Mouse (Mus musculus): Measurements from ENCODE around the gene Usp3. TPM values are rescaled to one million over a fixed set of nuclear protein-coding genes. Genes with fewer than 3 reads are reported as not detected.
A peak's percentile ranks its signal among the peaks of the same experiment; 100 is the strongest.

Gene Usp3
- 45.0 and 47.6 TPM in 2 replicates for polyA plus RNA-seq (2014; fragmentation: Nextera tagmentation; extraction: Ambion mirVana)

GRCm38 (mm10) chr9:66592708-66593612 lies at the start of gene Usp3:
TSS of gene Usp3 (minus strand) at chr9:66593142.
- Histone ChIP-seq H3K27me3 (ENCODE audit: control insufficient read depth, insufficient read depth, low read length) (no peaks in the 10 kb centered on the region), H3K4me1 (ENCODE audit: control insufficient read depth, insufficient read depth, low read length) (peaks cover 23% of the 10 kb centered on the region), H3K9me3 (replicated peaks; ENCODE audit: control insufficient read depth, low read length) (no peaks in the 10 kb centered on the region), H3K4me2 (peak within 1 kb of the TSS; percentile 69), H3K36me3 (ENCODE audit: control insufficient read depth, insufficient read depth, low read length) (no peaks in the 10 kb centered on the region), H3K4me3 (ENCODE audit: low read depth, low read length) (peak within 1 kb of the TSS; percentile 97), H3K9ac (ENCODE audit: low read depth, low read length) (peak within 1 kb of the TSS; percentile 99), H3K27ac (ENCODE audit: low read depth, low read length) (peak within 1 kb of the TSS; percentile 96)
- WGBS (ENCODE audit: insufficient replicate concordance): under 1% methylated on average over 72 of the region's 73 CpGs
- peak; percentile 91 for ATAC-seq (replicated peaks; ENCODE audit: insufficient number of reproducible peaks, low FRiP score, low TSS enrichment)

GRCm38 (mm10) chr9:66640491-66640890 lies 47.5 kb upstream of the Usp3 start:
- no peaks in the 10 kb centered on the region for H3K4me1 ChIP-seq (ENCODE audit: control insufficient read depth, insufficient read depth, low read length)
- H3K9me3 ChIP-seq (replicated peaks; ENCODE audit: control insufficient read depth, low read length): no peaks in the 10 kb centered on the region
- H3K4me2 ChIP-seq: no peak overlapping the region
- no peak for ATAC-seq (replicated peaks; ENCODE audit: insufficient number of reproducible peaks, low FRiP score, low TSS enrichment)
- WGBS (ENCODE audit: insufficient replicate concordance): 77% methylated on average over 7 of the region's 7 CpGs
- no peaks in the 10 kb centered on the region for H3K27me3 ChIP-seq (ENCODE audit: control insufficient read depth, insufficient read depth, low read length)
- no peak overlapping the region for H3K27ac ChIP-seq (ENCODE audit: low read depth, low read length)
- H3K36me3 ChIP-seq (ENCODE audit: control insufficient read depth, insufficient read depth, low read length): no peaks in the 10 kb centered on the region
- H3K4me3 ChIP-seq (ENCODE audit: low read depth, low read length): no peak overlapping the region
- H3K9ac ChIP-seq (ENCODE audit: low read depth, low read length): no peak overlapping the region

- no peak overlapping the region for H3K4me3 ChIP-seq (ENCODE audit: low read depth, low read length)
- H3K9ac ChIP-seq (ENCODE audit: low read depth, low read length): no peak overlapping the region
- WGBS (ENCODE audit: insufficient replicate concordance): 94% methylated on average over 2 of the region's 2 CpGs
- no peaks in the 10 kb centered on the region for H3K36me3 ChIP-seq (ENCODE audit: control insufficient read depth, insufficient read depth, low read length)
- ATAC-seq (replicated peaks; ENCODE audit: insufficient number of reproducible peaks, low FRiP score, low TSS enrichment): no peak
- H3K4me2 ChIP-seq: no peak overlapping the region
- H3K4me1 ChIP-seq (ENCODE audit: control insufficient read depth, insufficient read depth, low read length): no peaks in the 10 kb centered on the region
- H3K27me3 ChIP-seq (ENCODE audit: control insufficient read depth, insufficient read depth, low read length): no peaks in the 10 kb centered on the region
- no peak overlapping the region for H3K27ac ChIP-seq (ENCODE audit: low read depth, low read length)
- H3K9me3 ChIP-seq (replicated peaks; ENCODE audit: control insufficient read depth, low read length): no peaks in the 10 kb centered on the region
These were observed 46.7 kb upstream of the Usp3 start for GRCm38 (mm10) chr9:66639626-66640025.

- no peak for ATAC-seq (replicated peaks; ENCODE audit: insufficient number of reproducible peaks, low FRiP score, low TSS enrichment)
- no peaks in the 10 kb centered on the region for H3K9me3 ChIP-seq (replicated peaks; ENCODE audit: control insufficient read depth, low read length)
- H3K27me3 ChIP-seq (ENCODE audit: control insufficient read depth, insufficient read depth, low read length): no peaks in the 10 kb centered on the region
- no peak overlapping the region for H3K27ac ChIP-seq (ENCODE audit: low read depth, low read length)
- no peak overlapping the region for H3K4me3 ChIP-seq (ENCODE audit: low read depth, low read length)
- no peak overlapping the region for H3K4me2 ChIP-seq
- no peaks in the 10 kb centered on the region for H3K36me3 ChIP-seq (ENCODE audit: control insufficient read depth, insufficient read depth, low read length)
- WGBS (ENCODE audit: insufficient replicate concordance): 100% methylated on average over 1 of the region's 1 CpGs
- no peak overlapping the region for H3K9ac ChIP-seq (ENCODE audit: low read depth, low read length)
- peaks cover 3% of the 10 kb centered on the region; the same call in 1 of the 2 replicates for H3K4me1 ChIP-seq (ENCODE audit: control insufficient read depth, insufficient read depth, low read length)
These were observed 39.5 kb upstream of the Usp3 start for GRCm38 (mm10) chr9:66632441-66632840.

DNA sequence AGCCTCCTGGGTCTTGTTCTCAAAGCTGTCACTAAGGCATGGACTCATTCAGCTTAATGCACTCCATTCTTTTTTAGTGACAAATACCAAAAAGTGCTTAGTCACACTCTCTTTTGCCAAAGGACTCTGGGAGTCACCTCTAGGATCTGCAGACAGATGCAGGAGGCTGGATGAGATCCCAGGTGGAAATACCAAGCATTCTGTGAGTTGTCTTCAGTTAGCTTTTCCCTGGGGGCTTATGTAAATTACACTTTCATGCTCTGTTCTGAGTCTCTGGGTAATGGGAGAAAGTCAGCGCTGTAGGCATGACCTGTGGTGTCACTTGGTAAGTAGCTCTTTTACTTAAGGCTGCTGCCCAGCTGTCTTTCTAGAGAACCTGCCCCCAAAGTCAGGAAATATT lies 38.0 kb upstream of the Usp3 start:
- Histone ChIP-seq H3K9ac (ENCODE audit: low read depth, low read length) (no peak overlapping the region), H3K27ac (ENCODE audit: low read depth, low read length) (no peak overlapping the region)
- no peak for ATAC-seq (replicated peaks; ENCODE audit: insufficient number of reproducible peaks, low FRiP score, low TSS enrichment)

DNA sequence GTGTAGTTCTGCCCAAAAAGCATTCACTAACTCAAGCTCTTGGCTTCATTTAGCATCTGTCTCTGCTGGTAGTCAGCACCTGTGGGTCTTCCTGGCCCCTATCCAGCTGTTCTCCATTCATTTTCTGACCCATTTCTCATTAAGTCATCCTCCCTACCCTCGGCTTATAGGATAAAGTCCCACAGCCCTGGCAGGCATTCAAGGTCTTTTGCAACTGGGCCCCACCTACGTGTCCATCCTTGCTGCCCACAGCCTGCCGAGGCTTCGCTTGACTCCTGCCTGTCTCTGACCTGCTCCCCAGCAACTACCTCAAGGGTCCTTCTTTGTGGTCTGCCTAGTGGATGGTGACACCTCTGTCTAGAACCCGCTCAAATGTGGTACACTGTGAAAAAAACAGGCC lies 33.7 kb upstream of the Usp3 start:
- no peaks in the 10 kb centered on the region for H3K27me3 ChIP-seq (ENCODE audit: control insufficient read depth, insufficient read depth, low read length)
- no peak overlapping the region for H3K27ac ChIP-seq (ENCODE audit: low read depth, low read length)
- no peaks in the 10 kb centered on the region for H3K36me3 ChIP-seq (ENCODE audit: control insufficient read depth, insufficient read depth, low read length)
- no peaks in the 10 kb centered on the region; the same call in 1 of the 2 replicates for H3K4me1 ChIP-seq (ENCODE audit: control insufficient read depth, insufficient read depth, low read length)
- no peaks in the 10 kb centered on the region for H3K9me3 ChIP-seq (replicated peaks; ENCODE audit: control insufficient read depth, low read length)
- H3K4me2 ChIP-seq: no peak overlapping the region
- ATAC-seq (replicated peaks; ENCODE audit: insufficient number of reproducible peaks, low FRiP score, low TSS enrichment): no peak
- no peak overlapping the region for H3K4me3 ChIP-seq (ENCODE audit: low read depth, low read length)
- WGBS (ENCODE audit: insufficient replicate concordance): 77% methylated on average over 5 of the region's 5 CpGs
- H3K9ac ChIP-seq (ENCODE audit: low read depth, low read length): no peak overlapping the region

More for the DNA sequence above, 38.0 kb upstream of the Usp3 start:
- H3K27me3 ChIP-seq (ENCODE audit: control insufficient read depth, insufficient read depth, low read length): no peaks in the 10 kb centered on the region
- 21% methylated on average over 1 of the region's 1 CpGs for WGBS (ENCODE audit: insufficient replicate concordance)
- peaks cover 3% of the 10 kb centered on the region; the same call in 1 of the 2 replicates for H3K4me1 ChIP-seq (ENCODE audit: control insufficient read depth, insufficient read depth, low read length)
- H3K36me3 ChIP-seq (ENCODE audit: control insufficient read depth, insufficient read depth, low read length): no peaks in the 10 kb centered on the region
- no peaks in the 10 kb centered on the region for H3K9me3 ChIP-seq (replicated peaks; ENCODE audit: control insufficient read depth, low read length)
- no peak overlapping the region for H3K4me3 ChIP-seq (ENCODE audit: low read depth, low read length)
- H3K4me2 ChIP-seq: no peak overlapping the region

DNA sequence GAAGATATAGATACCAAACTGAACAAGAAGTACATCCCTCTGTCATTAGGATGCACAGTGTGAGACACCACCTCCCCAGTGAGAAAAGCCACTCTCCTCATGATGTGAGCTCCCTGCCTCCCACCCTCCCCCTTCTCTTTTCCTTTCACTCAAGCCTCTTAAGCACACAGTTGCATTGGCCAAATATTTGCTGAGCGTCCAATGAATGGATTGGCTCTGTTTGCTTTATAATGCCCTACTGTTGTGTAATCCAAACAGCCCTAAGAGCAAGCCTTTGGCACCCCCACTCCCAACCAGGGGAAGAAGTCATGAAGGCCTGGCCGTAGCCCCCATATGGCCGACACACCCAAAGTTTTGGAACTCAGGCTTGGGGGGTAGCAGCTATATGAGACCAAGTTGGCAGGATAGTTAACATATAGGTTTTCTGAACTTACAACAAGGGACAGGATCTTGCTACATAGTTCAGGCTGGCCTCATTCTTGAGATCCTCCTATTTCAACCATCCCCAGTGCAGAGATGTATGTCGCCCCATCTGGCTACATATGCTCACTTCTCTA lies 33.1 kb upstream of the Usp3 start:
- Histone ChIP-seq H3K4me3 (ENCODE audit: low read depth, low read length) (no peak overlapping the region), H3K9me3 (replicated peaks; ENCODE audit: control insufficient read depth, low read length) (no peaks in the 10 kb centered on the region), H3K36me3 (ENCODE audit: control insufficient read depth, insufficient read depth, low read length) (no peaks in the 10 kb centered on the region), H3K27me3 (ENCODE audit: control insufficient read depth, insufficient read depth, low read length) (no peaks in the 10 kb centered on the region), H3K4me1 (ENCODE audit: control insufficient read depth, insufficient read depth, low read length) (peaks cover 4% of the 10 kb centered on the region; the same call in 1 of the 2 replicates), H3K27ac (ENCODE audit: low read depth, low read length) (no peak overlapping the region), H3K9ac (ENCODE audit: low read depth, low read length) (no peak overlapping the region), H3K4me2 (no peak overlapping the region)
- no peak for ATAC-seq (replicated peaks; ENCODE audit: insufficient number of reproducible peaks, low FRiP score, low TSS enrichment)
- 77% methylated on average over 4 of the region's 4 CpGs for WGBS (ENCODE audit: insufficient replicate concordance)

DNA sequence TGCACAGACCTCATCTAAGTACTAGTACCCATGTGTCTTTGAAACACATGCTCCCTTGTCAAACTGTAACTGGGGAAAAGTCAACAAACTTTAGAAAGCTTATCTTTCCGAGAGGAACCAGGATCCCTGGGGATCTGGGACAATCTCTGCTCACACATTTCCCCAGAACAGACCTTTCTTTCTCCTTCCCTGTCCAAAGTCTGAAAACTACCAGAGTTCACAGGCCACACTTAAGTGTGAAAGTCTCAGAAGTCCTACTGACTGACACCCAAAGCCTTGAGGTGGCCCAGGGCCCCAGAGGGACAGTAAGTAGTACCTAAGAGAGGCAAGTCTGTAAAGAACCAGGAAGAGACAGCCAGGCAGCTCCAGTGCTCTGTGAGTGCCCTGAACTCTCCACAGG lies 31.9 kb upstream of the Usp3 start:
- WGBS (ENCODE audit: insufficient replicate concordance): 31% methylated on average over 1 of the region's 1 CpGs
- Histone ChIP-seq H3K36me3 (ENCODE audit: control insufficient read depth, insufficient read depth, low read length) (no peaks in the 10 kb centered on the region), H3K27ac (ENCODE audit: low read depth, low read length) (peak overlapping the region; percentile 73), H3K4me2 (no peak overlapping the region), H3K4me1 (ENCODE audit: control insufficient read depth, insufficient read depth, low read length) (peaks cover 14% of the 10 kb centered on the region), H3K9me3 (replicated peaks; ENCODE audit: control insufficient read depth, low read length) (no peaks in the 10 kb centered on the region), H3K4me3 (ENCODE audit: low read depth, low read length) (no peak overlapping the region), H3K9ac (ENCODE audit: low read depth, low read length) (no peak overlapping the region), H3K27me3 (ENCODE audit: control insufficient read depth, insufficient read depth, low read length) (no peaks in the 10 kb centered on the region)
- ATAC-seq (replicated peaks; ENCODE audit: insufficient number of reproducible peaks, low FRiP score, low TSS enrichment): no peak; the same call in 1 of the 2 replicates
